Mouse (Mus musculus) spleen, embryonic (tissue): ENCODE results near the gene Rasa4.

Source experiments
- CTCF ChIA-PET: fragments of 350-600 bp; sonication (Branson Sonifier 250); formaldehyde crosslinking; loops from one replicate; lab custom pipeline; 2022; lab: Charles Lee

Gene Rasa4

DNA sequence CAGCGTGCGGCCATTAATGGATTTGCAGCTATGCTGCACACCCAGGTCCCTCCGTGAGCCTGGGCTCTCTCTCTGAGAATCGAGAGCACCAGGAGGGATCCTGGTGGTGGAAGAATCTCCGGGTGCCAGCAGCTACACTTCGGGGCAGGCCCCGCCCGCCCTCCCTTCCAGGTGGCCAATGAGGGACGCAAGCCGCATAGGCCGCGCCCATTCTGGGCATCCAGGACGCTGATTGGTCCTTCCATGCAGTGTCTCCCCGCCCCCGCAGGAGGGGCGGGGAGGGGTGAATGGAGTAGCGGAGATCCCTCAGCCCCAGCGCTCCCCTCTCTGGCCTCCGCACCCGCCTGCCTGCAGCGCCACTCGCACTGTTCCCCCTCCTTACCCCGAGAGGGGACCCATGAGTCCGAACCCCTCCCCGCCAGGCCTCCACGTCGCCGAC, at the start of gene Rasa4:
TSS of gene Rasa4 (plus strand) at position 248 of the 439 bp plus-strand sequence.
- CTCF ChIA-PET = no interaction called here

DNA sequence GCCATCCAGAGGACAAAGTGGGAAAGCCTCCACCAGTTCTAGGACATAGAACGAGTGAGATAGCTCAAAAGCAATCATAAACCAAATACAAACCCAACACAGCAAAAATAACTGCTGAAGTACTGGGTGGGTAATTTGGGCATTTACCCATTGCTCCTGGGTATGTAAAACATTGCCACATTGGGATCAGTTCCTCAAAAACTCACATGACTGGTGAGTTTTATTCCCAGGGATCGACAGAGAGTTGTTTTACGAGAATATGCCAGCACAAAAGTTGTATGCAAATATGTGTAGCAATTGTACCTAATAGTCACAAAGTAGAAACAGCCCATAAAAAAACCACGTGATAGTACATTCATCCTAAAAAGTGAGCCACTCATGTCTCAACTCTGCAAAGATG, 48.8 kb upstream of the Rasa4 start:
- CTCF ChIA-PET = interaction anchor here (0.7 kb wide), 1 partner anchor 48 kb away, joined by 3 read pairs; no protein-coding TSS in a partner anchor

DNA sequence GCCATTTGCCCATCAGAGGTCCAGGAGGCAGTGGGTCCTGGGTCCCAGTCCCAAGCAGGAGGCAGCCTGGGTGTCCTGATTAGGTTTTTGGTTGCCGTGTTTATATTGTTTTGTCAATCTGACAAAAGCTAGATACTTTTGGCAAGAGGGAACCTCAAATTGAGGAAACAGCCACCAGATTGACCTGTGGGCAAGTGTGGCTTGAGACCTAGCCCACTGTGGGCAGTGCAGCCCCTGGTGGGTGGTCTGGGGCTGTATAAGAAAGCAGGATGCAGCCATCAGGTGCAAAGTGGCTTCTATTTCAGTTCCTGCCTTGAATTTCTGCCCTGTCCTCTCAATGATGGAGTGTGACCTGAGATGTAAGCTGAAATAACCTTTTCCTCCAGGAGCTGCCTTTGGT, 48.4 kb upstream of the Rasa4 start:
- CTCF ChIA-PET = no interaction called here

DNA sequence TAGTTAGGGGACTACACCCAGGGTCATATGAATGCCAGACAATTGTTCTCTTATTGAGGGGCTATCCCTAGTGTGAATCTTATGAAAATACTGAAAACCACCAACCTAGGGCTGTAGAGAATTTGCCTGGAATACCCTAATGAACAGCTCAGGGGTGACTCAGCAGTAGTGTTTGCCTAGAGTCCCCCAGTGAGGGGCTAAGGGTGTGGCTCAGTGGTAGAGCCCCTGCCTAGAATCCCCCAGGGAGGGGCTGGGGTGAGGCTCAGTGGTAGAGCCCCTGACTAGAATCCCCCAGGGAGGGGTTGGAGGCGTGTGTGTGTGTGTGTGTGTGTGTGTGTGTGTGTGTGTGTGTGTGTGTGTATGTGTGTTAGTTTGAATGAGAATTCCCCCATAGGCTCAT, 47.0 kb upstream of the Rasa4 start:
- CTCF ChIA-PET = no interaction called here

DNA sequence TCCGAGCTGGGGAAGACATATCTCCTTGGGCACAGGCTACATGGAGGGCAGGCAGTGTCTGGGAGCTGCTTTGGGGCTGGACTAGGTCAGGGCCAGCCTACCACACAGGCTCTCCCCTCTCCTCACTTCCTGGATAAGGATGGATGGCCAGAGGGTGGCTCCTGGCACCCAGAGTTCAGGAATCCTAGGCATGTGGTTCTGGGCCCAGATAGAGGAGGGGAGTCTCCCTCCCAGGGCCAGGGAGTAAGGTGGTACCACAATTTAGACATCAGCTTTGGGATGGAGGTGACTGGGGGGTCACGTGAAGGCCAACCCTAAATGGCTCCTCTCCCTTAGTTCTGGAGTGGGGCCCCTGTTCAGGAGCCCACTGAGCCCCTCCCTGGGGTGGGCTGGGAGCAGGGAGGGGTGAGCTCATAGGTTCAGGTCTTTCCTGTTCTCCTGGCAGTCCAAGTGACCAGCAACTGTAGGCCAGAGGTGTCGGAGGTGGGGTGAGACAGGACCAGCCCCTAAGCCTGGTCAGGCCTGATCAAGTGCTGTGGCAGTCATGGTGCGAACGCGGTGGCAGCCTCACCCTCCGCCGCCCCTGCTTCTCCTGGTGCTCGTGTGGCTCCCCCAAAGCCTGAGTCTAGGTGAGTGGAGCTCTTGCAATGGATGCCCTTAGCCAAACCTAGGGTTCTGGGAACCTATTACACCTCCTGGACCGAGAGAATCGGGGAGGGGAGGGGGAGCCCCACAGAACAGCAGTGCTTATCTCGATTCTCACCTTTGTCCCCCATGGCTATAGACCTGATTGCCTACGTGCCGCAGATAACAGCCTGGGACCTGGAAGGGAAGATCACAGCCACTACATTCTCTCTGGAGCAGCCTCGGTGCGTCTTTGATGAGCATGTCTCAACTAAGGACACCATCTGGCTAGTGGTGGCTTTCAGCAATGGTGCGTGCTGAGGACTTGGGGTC, 45.2 kb upstream of the Rasa4 start, which contains the start of gene Upk3b:
TSS of gene Upk3b (plus strand) at position 239 of the 957 bp plus-strand sequence.
- CTCF ChIA-PET = no interaction called here

DNA sequence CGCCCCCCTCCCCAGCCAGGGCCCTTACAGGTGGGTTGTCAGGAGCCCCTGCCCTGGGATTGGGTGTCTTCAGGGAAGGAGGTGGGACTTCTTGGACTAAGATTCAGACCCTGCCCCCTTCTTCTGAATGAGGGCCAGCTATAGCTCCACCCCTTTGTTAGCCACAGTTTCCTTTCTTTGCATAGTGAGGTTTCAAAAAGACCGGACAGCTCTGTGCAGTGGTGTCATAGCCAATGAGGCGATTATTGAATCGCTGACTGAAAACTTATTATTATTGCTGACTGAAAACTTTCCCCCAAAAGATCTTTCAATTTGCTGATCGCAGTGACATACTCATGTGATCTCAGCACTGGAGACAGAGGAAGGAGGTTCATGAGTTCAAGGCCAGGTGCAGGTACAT, 43.5 kb upstream of the Rasa4 start:
- CTCF ChIA-PET = no interaction called here

DNA sequence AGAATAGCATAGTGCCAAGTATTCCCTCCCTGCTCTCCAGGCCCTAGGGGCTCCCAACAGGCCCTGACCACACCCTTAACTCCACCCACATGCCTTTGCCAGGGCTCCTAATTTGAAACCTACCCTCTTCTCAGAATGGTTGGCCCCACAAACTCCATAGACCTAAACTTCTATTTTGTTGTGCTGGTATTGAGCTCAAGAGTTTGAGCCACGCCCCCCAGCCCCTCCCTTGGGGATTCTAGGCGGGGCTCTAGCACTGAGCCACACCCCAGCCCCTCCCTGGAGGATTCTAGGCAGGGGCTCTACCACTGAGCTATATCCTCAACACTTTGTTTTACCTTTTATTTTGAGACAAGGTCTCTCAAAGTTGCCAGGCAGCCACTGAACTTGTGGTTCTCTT, 42.5 kb upstream of the Rasa4 start:
- CTCF ChIA-PET = interaction anchor here (0.5 to 0.8 kb wide), 2 partner anchors 38 to 80 kb away, joined by 4 read pairs; no protein-coding TSS in a partner anchor

DNA sequence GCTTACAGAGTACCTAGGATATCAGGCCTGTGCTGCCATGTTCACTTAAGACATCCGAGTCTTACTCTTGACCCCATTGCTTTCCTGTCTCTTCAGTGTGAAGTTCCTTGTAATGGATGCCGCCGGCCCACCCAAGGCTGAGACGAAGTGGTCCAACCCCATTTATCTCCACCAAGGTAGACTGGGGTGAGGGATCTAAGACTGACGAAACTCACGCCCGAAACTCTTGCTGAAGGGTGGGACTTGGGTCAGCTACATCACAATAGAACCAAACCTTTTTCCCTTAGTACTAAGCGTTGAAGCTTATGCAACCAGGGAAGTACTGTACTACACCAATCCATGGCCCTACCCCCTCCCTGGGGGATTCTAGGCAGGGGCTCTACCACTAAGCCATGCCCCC, 42.0 kb upstream of the Rasa4 start:
- CTCF ChIA-PET = interaction anchor here (0.5 to 0.8 kb wide), 2 partner anchors 37 to 79 kb away, joined by 4 read pairs; no protein-coding TSS in a partner anchor

DNA sequence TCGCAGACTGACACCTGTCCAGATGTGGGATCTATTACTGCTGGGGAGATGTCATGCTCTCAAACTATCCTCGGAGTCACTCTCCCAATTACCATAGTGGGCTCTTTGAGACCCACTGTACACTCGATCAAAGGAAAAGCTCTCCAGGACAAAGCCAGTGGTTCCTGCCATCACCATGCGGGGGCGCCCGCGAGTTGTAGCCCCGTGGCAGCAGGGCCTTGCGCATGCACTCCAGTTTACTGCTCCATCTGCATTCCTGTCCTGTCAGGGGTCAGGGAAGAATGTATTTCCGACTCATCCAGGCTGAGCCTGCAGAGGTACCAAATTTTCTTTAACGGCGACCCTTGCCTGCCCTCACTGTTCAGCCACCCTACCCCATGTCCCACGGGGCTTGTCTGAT, 38.9 kb upstream of the Rasa4 start:
- CTCF ChIA-PET = no interaction called here

DNA sequence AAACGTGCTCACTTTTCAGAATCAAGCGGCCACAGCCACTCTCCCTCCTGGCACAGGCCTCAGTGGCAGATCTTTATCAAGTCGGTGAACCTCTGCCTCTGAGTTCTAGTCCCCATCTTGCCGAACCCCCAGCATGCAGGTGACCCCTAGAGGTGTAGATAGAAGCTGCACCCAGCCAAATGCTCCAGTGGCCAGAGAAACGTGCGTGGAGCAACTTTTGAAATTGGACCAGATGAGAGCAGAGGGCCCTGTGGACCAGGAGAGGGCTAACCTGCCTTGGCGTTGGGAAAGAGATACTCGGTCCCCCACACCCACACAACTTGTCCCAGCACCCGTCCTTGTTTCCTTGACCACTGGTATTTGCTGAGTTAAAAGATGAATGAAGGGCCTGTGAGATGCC, 38.3 kb upstream of the Rasa4 start:
- CTCF ChIA-PET = no interaction called here

DNA sequence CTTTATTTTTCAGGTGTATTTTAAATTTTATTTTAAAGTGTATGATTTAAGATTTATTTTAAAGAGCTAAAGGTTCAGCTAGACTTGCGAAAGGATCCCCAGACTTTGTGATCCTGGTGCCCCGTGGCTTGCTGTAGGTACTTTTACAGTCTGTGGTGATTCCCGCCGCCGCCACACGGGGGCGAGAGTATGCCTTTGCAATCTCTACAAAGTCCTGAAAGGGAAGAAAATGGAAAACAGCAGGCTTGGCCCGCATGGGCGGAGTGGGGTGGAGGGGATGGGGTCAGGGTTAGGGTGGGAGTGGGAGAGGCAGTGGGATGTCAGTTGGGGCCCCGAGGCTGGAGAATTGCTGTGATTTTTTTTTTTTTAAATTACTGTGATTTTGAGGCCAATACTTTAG, 37.7 kb upstream of the Rasa4 start:
- CTCF ChIA-PET = interaction anchor here (0.6 to 1.0 kb wide), 2 partner anchors 23 to 32 kb away, joined by 3 to 4 read pairs; no protein-coding TSS in a partner anchor

DNA sequence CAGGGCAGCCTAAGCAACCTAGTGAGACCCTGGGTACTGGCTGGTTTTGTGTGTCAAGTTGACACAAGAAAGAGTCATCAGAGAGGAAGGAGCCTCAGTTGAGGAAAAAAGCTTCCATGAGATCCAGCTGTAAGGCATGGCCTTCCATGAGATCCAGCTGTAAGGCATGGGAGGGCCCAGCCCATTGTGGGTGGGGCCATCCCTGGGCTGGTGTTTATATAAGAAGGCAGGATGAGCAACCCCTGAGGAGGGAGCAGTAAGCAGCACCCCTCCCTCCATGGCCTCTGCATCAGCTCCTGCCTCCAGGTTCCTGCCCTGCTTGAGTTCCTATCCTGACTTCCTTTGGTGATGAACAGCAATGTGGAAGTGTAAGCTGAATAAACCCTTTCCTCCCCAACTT, 35.2 kb upstream of the Rasa4 start:
- CTCF ChIA-PET = interaction anchor here (0.8 kb wide), 2 partner anchors 55 to 148 kb away, joined by 3 to 5 read pairs; no protein-coding TSS in a partner anchor

DNA sequence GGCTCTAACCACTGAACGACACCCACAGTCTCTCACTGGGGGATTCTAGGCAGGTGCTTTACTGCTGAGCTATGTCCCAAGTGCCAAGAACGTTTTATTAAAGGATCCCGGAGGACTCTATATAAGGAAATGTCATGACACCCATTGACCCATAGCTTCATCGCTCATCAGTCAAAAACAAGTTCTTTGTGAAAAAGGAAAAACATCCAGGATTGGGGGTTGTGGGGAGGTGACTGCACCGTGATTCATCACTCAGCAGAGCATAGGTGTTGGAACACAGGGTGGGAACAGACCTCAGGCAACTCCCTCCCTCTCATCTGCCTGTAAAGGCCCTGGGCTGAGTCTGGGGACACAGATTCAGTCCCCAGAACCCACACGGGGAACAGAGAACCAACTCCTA, 33.8 kb upstream of the Rasa4 start:
- CTCF ChIA-PET = no interaction called here

DNA sequence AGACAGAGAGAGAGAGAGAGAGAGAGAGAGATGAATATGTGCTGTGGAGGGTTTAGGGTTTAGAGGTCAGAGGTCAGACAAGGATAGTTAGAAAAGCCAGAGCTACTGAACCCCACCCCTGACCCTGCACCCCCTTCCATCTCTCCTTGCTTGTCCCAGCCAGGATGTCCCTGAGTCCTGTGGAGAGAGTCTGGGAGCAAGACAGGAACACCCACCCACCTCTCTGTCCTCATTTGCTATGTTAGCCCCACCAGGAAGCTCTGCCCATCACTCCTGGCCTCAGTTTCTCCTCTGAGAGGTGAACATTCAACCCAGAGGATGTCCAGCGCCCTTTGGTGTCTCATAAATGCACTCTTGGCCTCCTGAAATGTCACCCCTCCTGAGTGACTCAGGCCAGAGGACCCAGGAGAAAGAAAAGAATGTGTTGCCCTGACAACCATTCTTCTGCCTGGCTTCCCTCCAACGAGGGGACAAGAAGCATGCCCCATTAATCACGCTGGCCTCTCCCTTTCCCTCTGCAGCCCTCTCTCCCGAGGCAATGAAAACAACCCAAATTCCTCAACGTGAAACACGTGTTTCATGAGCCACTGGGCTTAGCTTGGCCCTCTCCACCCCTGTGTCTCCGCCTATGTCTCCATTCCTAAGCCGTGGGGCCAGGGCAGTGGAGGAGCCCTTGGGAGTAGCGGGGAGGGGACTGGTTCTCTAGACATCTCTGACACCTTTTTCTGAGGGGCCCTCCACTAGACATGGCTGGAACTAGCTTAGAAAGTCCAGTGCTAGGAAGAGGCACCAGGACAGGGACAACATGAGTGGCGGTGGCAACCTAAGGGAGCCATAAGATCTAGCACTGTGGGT, 32.3 kb upstream of the Rasa4 start:
- CTCF ChIA-PET = interaction anchor here (0.7 to 1.2 kb wide), 2 partner anchors 56 to 146 kb away, joined by 3 read pairs; no protein-coding TSS in a partner anchor

DNA sequence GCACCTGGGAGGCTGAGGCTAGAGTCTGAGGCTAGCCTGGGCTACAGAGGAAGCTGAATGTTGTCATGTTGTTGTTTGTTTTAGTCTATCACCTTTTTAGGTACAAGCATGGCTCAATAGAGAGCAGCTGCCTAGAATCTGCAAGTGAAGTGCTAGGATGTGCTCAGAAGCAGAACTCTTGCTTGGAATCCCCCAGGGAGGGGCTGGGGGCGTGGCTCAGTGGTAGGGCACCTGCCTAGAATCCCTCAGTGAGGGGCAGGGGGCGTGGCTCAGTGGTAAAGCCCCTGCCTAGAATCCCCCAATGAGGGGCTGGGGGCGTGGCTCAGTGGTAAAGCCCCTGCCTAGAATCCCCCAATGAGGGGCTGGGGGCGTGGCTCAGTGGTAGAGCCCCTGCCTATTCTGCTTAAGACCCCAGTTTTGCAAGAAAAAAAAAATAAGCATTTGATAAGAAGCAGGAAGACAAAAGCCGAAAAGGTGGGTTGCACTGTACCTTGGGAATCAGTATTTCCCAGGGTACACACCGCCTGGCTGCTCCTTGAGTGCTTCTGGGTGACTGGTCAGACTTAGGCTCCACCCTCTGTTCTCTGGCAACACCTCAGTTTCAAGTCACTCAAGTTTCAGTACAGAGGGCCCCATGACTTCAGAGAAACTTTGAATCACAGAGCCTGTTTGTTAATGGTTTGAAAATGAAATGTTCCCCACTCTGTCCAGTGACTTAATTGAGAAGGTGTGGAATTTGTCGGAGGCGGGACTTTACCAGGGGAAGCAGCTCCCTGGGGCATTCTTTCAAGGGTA, 30.7 kb upstream of the Rasa4 start:
- CTCF ChIA-PET = interaction anchor here (1.2 kb wide), 1 partner anchor 57 kb away, joined by 3 read pairs; no protein-coding TSS in a partner anchor

DNA sequence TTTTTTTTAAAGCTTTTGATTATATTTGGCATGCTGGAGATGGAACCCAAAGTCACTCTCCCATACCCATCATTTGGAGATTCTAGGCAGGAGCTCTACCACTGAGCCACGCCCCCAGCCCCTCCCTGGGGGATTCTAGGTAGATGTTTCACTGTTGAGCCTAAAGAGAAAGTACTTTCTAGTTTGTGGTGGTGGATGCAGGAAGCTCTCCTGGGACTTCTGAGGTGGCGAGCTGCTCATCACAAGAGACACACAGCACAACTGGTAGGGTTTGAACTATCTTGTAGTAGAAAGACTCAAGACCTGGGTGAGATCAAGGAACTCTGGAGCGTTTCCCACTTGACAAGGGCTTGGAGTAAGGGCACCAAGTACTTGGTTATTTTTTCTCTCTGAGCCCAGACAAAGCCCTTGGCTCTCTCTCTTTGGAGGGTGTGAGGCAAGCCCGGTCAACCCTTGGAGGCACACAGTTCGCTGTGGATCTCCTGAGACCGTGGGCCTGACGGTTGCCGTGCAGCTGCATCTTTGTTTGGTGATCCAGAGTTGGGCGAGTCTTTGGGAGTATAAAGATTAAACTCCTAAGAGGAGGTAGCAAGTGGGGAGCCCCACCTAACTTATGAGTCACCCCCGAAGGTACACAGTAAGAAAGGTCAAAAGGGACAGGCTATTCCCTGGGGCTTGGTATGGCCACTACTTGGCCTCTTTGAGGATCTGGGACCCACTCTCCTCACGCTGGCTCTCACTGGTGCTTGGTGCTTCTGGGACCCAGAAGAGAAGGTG, 29.2 kb upstream of the Rasa4 start, which contains the start of gene Upk3bl:
TSS of gene Upk3bl (plus strand) at position 192 of the 777 bp plus-strand sequence.
- CTCF ChIA-PET = no interaction called here

DNA sequence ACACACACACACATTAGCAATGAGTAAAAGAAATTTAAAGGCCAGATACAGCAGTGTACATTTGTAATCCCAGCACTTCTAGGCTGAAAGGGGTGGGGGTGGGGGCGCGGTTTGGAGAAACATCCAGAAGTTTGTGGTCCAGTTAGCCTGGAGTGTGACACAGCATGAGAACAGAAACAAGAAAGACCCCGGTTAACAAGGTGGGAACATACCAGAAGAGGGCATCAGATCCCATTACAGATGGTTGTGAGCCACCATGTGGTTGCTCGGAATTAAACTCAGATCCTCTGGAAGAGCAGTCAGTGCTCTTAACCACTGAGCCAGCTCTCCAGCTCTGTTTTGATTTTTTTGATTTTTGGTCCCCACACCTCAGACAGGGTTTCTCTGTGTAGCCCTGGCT, 27.7 kb upstream of the Rasa4 start:
- CTCF ChIA-PET = no interaction called here

DNA sequence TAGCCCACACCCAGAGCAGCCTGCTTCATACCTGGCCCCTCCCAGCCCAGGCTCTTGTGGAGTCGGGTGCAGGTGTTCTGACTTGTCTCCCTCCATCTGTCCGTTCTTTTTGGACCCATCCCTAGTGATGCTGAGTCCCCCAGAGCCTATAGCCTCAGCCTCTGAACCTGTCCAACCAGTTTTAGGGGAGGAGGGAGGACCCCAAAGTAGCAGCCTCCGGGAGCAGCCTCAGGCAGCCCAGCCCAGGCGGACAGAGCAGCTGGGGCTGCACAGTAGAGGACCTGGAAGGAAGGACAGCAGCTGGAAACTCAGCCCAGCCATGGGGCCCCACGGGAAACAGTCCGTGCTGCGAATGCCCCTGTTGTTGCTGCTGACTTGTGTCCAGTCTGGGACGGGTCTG, 26.6 kb upstream of the Rasa4 start:
- CTCF ChIA-PET = no interaction called here

DNA sequence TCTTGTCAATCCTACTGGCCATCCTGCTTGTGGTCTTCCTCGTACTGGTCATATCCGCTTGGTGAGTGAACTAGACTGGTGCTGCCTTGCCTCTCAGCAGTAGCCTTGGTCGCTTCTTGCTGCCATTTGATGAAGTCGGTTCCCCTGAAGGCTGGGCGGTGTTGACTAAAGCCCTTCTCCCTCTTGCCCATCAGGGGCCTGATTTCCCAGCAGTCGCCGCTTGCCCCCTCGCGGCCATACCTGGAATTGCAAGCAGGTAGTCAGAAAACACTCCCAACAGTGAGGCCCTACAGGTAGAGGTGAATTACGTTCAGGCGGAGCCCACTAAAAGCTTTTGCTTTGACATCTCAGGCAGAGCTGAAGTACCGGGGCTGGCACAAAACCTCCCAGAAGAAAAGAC, 22.1 kb upstream of the Rasa4 start:
- CTCF ChIA-PET = interaction anchor here (0.7 to 1.3 kb wide), 4 partner anchors 79 to 547 kb away, joined by 3 to 9 read pairs (median 4); no protein-coding TSS in a partner anchor

DNA sequence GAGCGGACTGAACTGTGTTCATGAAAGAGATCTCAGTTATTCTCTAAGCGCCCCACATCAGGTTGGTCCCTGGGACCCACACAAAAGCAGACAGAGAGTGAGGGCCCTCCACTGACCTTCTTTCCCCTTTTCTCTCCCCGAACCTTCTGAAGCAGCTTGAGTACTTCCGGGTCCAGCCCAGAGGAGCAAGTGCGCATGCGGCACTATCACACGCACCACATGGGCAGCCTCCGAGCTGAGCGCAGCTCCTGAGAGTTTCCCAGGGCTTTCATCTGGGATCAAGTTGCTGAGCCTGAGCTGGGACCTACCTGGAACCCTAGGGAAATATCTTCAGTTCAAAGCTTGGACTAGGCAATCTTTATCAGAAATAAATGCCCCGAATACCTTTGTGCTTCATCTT, 19.8 kb upstream of the Rasa4 start:
- CTCF ChIA-PET = interaction anchor here (0.7 kb wide), 2 partner anchors 16 to 94 kb away, joined by 5 read pairs; no protein-coding TSS in a partner anchor
